Mouse (Mus musculus) heart, postnatal 14 days (tissue): ENCODE measurements around the gene Gm20388. TPM values are rescaled to one million over a fixed set of nuclear protein-coding genes. Genes with fewer than 3 reads are reported as not detected.

Experiments
- DNase-seq, 2 experiments: peaks; one replicate each; pipeline ENCODE4 v3.0.0; 2021 to 2022
- intact Hi-C: fragments of 180-260 bp; cut with DNase I; formaldehyde crosslinking; loops from one replicate; pipeline ENCODE4 v1.15.1; 2025
- total RNA-seq, 2 experiments: library from RNA; stranded (reverse); gene quantifications; 2 replicates each; pipeline ENCODE4 v1.2.3; 2021

Gene Gm20388
- total RNA-seq, 2 experiments from 2014 or later: 0.24 TPM; not detected in 1

DNA sequence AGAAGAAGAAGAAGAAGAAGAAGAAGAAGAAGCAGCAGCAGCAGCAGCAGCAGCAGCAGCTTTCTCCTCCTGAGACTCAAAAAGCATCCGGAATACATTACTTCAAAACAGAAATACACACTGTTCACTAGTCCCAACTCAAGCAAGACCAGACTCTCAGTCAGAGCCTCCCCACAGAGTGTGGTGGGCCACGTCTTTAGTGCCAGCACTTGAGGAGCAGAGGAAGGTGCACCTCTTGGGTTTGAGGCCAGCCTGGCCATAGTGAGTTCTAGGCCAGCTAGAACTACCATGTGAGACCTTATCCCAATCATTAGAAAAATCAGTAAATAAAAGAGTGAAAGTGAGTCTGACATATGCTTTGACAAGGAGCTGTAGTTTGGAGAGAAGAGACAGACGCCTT, 3073.5 kb downstream of the Gm20388 start:
- no peak for DNase-seq
- intact Hi-C loops: no loop called here

DNA sequence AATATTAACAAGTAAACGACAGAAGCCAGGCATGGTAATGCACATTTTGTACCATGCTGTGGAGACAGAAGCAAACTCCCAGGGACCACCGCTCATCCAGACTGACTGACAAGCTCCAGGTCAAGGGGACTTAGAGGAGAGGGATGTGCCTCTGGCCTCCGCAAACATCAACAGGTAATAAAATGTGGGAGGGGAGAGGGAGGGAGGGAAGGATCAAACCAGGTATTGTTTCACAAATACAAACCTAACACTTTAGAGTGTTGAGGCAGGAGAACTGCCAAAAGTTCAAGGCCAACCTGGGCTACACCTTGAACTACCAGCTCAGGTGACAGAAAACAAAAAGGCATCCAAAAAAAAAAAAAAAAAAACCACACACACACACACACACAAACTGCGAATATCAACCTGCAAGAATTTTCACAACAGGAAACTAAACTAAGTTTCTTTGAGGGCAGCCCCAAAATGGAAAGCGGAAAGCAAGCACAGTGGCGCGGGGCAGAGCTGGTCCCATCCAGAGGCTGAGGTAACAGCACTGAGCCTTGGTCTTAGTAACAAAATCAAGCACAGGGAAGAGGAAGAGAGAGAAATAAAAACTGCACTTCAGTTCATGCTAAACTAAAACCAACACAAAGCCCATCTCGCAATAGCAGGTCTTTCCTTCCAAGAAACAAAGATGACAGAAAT, 3076.0 kb downstream of the Gm20388 start:
- intact Hi-C loops: no loop called here

DNA sequence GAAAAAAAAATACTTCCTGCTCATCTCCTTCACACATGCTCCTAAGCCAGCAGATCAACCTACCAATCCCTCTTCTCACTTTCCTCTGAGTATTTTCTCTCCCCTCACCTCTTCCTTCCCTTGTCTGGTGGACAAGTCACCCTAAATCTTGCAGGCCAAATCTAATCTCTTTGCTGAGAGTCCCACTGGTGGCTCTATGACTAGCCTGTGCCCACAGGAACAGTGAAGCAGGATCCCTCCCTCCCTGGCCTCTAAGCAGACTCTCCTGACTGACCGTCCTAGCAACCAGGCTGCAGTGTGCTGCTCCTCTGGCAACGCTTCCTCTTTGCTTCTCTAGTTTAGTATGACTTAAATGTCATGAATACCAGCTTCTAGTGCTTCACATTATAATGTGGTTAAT, 3076.6 kb downstream of the Gm20388 start:
- no peak for DNase-seq
- intact Hi-C loops: no loop called here

More for the DNA sequence above, 3076.0 kb downstream of the Gm20388 start:
- no peak for DNase-seq

DNA sequence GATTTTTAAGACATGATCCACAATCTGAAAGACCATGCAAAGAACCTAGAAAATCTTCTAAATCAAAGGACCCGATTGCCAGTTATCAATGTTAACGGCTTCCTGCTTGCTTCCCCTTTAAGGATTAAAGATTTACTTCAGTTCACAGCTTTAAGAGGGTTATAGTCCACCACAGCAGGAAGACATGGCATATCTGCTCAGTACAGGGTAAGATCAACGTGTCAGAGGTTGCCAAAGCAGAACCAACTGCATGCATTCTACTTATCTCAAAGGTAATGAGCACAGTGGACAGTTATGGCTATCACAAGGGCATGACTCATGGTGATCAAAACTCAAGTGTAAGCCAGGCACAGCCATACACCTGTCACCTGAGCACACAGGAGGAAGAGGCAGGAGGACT, 3078.3 kb downstream of the Gm20388 start:
- intact Hi-C loops: no loop called here
- DNase-seq: no peak

DNA sequence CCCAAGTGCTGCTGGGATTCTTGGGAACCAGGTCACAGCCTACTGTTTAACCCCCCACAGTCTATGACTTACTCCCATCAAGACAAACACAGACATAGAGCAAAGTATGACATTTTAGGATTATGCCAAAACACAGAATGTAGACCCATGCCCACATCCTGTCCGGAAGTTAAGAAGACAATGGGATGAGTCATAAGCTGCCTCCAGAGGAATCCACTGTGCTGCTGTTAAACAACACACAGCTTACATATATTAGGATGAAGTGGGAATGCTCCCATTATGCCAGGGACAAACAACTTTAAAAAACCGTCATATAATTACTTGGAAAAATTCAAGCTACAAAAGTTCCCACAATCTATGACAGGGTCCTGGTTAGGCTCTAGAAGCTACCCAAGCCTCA, 3079.3 kb downstream of the Gm20388 start:
- intact Hi-C loops: loop anchor here (5.0 kb wide), 1 partner anchor 47 kb away; no protein-coding TSS in a partner anchor
- no peak for DNase-seq

DNA sequence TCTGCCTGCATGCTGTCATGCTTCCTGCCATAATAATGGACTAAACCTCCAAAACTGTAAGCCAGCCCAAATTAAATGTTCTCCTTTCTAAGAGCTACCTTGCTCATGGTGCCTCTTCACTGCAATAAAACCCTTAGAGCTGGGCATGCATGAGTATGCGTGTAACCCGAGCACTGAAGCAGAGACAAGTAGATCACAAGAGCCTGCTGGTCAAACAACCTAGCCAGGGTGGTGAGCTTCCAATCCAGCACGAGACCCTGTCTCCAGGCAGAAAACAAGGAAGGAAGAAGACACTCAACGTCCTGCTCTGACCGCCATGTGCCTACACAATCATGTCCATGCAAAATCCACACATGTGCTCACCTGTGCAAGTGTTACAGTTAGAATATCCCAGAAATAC, 3080.7 kb downstream of the Gm20388 start:
- DNase-seq: no peak
- intact Hi-C loops: loop anchor here (5.0 kb wide), 1 partner anchor 46 kb away; no protein-coding TSS in a partner anchor

DNA sequence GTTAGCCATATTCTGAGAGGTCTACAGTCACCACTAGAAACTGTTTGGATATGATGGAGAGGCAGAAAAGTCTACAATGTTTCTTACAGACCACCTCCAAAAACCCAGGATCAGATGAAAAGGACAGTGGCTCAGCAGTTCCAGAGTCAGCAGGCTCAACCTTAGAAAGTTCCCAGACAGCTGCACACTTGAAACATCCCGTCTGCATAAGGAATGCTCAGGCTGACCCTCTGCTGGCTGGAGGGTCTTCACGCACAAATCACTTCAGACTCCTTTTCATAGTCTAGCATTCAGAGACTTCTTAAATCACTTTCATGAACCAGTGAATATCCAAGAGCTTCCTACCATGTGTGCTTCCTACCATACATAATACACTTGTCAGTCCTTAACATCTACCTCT, 3081.7 kb downstream of the Gm20388 start:
- intact Hi-C loops: loop anchor here (5.0 kb wide), 1 partner anchor 45 kb away; no protein-coding TSS in a partner anchor
- DNase-seq: no peak

DNA sequence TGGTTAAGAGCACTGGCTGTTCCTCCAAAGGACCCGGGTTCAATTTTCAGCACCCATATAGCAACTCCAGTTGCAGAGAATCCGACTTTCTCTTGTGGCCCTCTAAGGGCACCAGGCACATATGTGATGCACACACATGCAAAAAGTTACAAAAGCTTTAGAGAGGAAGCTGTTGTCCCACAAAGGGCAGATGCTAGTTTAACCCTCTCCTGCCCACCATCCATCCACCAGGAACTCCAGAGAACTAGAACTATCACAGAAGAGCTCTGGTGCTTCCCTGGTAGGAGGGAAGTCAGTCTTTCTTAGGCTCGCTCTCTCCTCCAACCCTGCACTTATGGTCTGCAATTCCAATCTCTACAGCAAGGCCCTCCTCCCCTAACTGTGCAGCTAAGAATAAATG, 3082.4 kb downstream of the Gm20388 start:
- intact Hi-C loops: loop anchor here (5.0 kb wide), 1 partner anchor 44 kb away; no protein-coding TSS in a partner anchor
- no peak for DNase-seq

DNA sequence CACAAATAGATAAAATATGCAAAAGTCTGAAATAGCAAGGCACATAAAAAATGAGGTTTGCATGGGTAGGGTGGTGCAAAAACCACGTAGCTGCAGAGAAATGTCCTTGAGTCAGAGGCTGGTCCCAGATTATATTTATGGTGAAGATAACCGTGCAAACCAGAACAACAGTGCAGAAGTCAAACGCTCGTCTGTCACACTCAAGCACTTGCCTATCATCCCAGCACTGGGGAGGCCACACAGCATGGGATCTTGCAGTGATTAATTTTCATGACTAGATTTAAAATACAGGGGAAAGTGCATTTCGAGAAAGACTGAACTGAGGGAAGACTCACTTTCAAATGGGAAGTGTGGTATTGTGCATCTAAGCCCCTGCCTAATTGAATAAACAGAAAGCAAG, 3083.1 kb downstream of the Gm20388 start:
- intact Hi-C loops: loop anchor here (5.0 kb wide), 1 partner anchor 44 kb away; no protein-coding TSS in a partner anchor
- no peak for DNase-seq

DNA sequence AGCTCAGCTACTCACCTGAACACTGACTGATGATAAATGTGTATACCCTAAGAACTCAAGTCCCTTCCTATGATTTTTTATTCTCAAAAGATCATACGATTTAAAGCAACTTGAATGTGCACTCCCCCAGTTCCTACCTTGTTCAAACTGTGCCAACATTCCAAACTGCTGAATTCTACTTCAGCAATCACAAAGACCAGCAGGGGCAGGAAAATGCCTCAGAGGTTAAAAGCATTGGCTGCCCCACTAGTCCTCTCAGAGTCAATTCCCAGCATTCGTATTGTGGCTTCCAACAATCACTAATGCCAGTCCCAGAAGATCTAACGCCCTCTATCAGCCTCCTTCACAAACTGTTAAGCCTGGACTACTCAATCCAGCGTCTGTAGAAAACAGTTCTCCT, 3087.3 kb downstream of the Gm20388 start:
- DNase-seq: no peak
- intact Hi-C loops: no loop called here

DNA sequence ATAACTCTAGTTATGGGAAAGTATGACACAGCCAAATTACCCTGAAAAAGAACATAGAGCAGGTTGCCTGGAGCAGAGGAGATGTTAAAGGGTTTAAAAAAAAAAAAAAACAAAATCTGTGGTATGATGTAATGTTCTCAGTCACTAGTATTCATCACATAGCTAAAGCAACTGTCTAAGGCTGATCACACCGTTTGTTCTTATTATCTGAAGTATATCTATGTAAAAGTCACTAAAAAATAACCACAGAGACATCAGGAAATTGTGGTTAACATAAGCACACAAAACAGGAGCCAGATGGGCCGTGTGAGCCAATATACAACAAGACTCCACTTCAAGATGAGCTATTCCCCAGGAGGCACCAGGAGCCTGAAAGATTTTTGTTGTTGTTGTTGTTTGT, 3089.7 kb downstream of the Gm20388 start:
- DNase-seq: no peak
- intact Hi-C loops: no loop called here

DNA sequence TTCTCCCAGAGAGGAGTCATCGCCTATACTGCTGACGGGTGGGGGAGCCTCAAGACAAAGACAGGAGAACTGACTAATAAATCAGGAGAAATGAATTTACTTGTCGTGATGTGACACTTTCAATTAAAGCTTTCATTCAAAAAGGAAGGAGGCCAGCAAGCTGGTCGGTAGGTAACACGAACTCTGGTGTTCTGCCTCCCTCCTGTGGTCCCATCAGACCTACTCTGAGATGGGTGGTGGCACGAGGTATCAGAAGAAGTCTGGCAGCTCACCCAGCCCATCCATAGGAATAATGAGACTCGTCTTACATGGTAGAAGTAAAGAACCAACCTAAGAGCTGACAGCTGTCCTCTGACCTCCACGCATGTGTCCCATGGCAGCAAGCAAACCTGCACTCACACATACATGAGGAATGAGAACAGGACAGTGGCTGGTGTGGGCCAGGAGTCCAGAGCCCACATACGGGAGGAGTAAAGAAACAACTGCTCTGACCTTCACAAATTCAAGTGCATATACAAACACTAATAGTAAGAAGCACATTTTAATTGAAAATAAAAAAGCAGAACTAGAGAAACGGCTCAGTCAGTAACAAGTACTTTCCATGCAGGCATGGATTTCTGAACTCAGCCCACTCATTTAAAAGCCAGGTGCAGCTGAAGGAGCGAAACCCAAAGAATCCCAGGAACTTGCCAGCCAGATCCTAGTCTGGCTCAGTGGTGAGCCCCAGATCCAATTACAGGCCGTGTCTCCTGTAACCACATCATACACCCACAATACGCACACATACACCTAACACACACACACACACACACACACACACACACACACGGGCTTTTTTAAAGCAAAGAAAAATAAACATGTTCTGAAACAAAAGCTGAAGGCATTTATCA, 3093.6 kb downstream of the Gm20388 start:
- DNase-seq: no peak
- intact Hi-C loops: no loop called here

DNA sequence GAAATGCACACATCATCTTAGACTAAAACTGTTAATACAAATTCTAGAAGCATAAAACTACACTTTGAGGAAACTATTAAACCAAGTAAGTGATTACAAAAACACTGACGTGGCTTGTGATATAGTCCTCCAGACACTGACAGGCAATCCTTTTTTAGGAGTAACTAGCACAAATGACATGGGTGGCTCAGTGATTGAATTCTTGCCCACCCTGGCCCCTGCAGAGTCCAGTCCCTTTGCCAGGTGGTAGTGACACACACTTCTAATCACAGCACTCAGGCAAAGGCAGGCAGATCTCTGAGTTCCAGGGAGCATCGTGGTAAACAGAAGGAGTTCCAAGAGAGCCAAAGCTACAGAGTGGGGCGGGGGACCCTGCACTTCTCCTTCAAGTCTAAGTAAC, 3094.7 kb downstream of the Gm20388 start:
- DNase-seq: no peak
- intact Hi-C loops: no loop called here

DNA sequence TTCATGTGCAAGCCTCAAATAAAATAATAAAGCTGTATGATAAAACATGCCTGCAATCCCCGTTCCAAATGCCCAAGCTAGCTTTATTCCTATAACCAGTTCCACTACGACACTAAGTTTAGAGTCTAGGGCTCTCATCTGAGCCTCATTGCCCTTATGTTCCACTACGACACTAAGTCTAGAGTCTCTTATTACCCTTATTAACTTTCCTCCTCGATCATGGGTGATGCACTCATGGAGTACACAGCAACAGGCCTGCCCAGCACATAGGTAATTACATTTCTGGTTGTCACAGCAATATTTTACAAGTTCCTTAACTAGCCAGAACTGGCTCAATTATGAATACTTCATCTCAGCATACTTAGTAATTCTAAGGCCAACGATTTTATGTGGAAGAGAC, 3095.2 kb downstream of the Gm20388 start:
- intact Hi-C loops: no loop called here
- DNase-seq: no peak

DNA sequence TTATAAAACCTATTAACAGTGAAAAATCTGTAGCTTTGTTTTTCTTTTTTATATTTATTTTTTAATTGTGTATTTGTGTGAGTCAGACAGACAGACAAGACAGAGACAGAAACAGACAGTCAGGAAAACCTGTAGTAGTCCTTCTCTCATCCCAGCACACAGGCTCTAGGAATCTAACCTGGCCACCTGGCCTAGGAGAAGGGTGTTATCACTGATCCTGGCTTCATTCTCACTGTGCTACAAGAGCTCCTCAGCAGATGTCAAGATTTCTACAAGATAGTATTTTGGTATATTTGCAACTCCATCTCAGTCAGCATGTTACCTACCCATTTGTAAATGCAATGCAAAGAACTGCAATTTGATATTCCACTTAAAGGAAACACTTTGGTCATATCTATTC, 3100.7 kb downstream of the Gm20388 start:
- DNase-seq: no peak
- intact Hi-C loops: no loop called here

DNA sequence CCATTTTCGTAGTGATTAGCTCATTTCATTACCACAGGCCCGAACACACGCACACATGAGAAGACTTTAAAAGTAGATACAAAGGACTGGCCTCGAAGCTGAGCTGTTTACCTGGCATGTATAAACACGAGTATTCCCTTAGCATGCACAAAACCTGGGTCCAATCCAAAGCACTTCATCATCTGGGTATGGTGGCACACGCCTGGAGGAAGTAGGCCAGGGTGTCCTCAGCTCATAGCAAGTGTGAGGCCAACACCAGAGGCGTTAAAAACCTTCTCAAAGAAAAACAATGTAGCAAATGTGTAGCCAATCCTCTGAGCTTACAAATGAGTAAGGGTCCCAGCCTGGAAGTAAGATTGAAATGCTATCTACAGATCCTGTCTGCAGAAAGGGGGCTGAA, 3103.8 kb downstream of the Gm20388 start:
- no peak for DNase-seq
- intact Hi-C loops: no loop called here

DNA sequence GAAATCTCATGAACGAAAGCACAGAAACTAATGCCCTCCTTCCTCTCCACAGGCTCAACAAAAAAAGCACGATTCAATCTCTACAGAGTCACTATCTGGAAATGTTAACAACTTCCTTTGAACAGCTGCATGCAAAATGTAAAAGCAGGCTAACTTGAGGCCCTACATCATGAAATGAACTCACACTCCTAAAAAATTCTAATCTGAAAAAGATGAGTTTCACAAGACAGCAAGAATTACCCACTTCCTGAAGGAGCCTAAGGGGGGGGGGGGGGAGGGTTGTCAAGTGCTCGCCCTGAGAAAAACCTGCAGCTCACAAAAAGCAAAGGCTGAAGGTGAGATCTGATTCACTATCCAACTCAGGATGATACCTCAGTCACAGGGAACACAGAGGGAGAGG, 3104.4 kb downstream of the Gm20388 start:
- intact Hi-C loops: no loop called here
- DNase-seq: no peak

DNA sequence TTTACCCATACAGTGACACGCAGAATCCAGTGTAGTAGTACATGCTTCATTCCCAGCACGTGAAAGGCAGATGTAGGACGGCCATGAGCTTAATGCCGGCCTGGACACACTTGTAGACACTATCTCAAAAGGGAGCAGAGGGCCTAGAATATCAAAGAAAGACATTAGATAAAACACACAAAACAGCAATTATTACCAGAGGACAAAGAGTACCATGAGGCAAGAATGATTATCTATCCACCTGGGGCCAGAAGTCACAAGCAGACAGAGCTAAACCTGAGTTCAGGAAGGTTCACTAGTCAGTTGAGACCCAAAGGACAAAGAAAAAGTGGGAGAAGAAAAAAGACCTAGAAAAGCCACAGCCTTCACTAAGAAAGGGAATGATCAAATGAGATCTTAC, 3106.5 kb downstream of the Gm20388 start:
- intact Hi-C loops: no loop called here
- DNase-seq: no peak

DNA sequence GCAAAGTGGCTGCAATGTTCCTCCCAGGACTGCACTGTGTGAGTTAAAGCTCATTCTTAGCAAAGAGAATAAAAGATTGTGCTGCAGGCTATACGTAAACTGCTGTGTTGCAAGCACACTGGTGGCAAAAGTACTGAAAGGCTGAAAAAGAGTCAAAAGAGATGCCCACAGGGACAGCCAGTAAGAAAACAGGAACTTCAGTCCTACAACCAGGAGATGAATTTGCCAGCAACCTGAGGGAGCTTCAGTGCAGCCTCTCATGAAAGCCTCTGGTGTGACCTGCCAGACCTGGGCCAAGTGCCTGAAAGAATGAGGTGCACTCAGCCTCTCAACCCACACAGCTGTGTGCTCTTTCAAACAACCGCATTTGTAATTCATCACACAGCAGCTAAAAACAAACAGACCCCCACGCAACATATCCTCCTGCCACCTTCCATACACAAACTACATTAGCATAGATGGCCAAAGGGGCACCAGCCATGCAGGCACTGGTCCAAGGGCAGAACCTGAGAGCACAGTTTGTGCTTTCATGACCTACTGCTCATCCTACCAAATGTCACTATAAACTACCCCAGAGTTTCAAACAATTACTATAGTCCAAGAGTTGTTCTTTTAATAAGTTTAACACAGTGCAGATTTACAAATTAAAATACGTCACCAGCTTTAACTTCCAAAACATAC, 3108.0 kb downstream of the Gm20388 start:
- intact Hi-C loops: no loop called here
- DNase-seq: no peak

DNA sequence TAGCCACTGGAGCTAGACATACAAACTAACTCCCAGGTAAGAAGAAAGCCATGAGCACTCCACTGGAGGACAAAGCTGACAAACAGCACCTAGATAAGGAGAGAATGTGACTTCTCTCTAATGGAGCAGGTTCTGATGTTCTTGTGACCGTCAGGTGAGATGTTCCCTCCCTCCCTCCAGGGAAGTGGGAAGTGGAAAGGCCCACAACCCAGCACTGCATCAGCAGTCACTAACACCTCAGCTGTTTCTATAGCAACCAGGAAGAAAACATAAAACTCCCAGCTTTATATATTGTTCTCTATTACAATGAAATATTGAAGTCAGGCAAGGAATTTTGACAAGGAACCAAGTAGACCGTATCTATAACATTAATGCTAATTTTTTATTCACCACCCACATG, 3109.4 kb downstream of the Gm20388 start:
- no peak for DNase-seq
- intact Hi-C loops: no loop called here

DNA sequence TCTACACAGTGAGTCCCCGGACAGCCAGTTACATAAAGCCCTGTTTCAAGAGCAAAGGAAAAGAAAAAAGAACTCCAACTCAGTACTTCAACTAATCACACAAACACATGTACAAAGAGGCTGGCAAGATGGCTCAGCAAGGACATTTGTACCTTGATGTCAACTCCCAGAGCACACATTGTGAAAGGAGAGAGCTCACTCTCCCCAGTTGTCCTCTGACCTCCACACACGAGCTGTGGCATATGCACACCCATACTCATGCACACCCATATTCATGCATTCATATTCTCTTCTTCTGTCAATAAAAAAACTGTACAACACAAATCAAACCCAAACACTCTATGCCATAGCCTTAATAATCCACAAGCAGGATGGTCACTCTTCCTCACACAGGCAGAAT, 3110.2 kb downstream of the Gm20388 start:
- DNase-seq: no peak
- intact Hi-C loops: no loop called here
